Mouse (Mus musculus) C2C12 (cell line): ENCODE measurements around the gene Gpr162.

Experiments used
- CTCF ChIP-seq: IDR thresholded peaks from one replicate; pipeline ENCODE4 v1.5.1; 2011; ENCODE audit not compliant: control insufficient read depth, insufficient read depth, insufficient read length
- MAX ChIP-seq: IDR thresholded peaks from one replicate; pipeline ENCODE4 v1.6.1; 2011; ENCODE audit warnings: mild to moderate bottlenecking, control low read depth

GRCm38 (mm10) chr6:124903580-124904151 is 39.9 kb upstream of the Gpr162 start:
- TF ChIP-seq MAX (no peak), CTCF (peak; percentile 98)
